Mouse (Mus musculus): ENCODE measurements around the gene Lipc. TPM values are rescaled to one million over a fixed set of nuclear protein-coding genes. Genes with fewer than 3 reads are reported as not detected.
A peak's percentile ranks its signal among the peaks of the same experiment; 100 is the strongest.

Gene Lipc
- polyA plus RNA-seq, 1 experiment from 2014 or later: not detected

GRCm38 (mm10) chr9:70851533-70851932, 100.5 kb downstream of the Lipc start:
- no peak for ATAC-seq
- TF ChIP-seq CTCF (IDR thresholded peaks at IDR 0.05; ENCODE audit: low read depth): no peak

GRCm38 (mm10) chr9:70848135-70848770, 103.8 kb downstream of the Lipc start:
- H3K9ac ChIP-seq (ENCODE audit: low read depth, low read length): no peak overlapping the region
- no peaks in the 10 kb centered on the region for H3K36me3 ChIP-seq (ENCODE audit: control insufficient read depth, insufficient read depth)
- H3K4me2 ChIP-seq (replicated peaks; ENCODE audit: low read depth): peak overlapping the region; percentile 50
- no peaks in the 10 kb centered on the region for H3K27me3 ChIP-seq (replicated peaks; ENCODE audit: control insufficient read depth, insufficient read depth, low read length)
- no peaks in the 10 kb centered on the region for H3K9me3 ChIP-seq (ENCODE audit: control insufficient read depth)
- H3K4me3 ChIP-seq (ENCODE audit: low read depth, low read length): 0 out of 2 replicates have a peak overlapping the region, but pooled peaks have one; percentile 2
- no peak for TF ChIP-seq CTCF (IDR thresholded peaks at IDR 0.05; ENCODE audit: low read depth)
- 0 out of 2 replicates have a peak, but pooled peaks cover 3% of the 10 kb centered on the region for H3K4me1 ChIP-seq (replicated peaks; ENCODE audit: control insufficient read depth, insufficient read depth, low read length)
- ATAC-seq: no peak
- H3K27ac ChIP-seq (ENCODE audit: low read depth, low read length): peak overlapping the region; percentile 46; the same call in 1 of the 2 replicates
- WGBS: 39% methylated on average over 10 of the region's 10 CpGs

More at GRCm38 (mm10) chr9:70851533-70851932, 100.5 kb downstream of the Lipc start:
- Histone ChIP-seq H3K9me3 (ENCODE audit: control insufficient read depth) (no peaks in the 10 kb centered on the region), H3K27me3 (replicated peaks; ENCODE audit: control insufficient read depth, insufficient read depth, low read length) (no peaks in the 10 kb centered on the region), H3K9ac (ENCODE audit: low read depth, low read length) (no peak overlapping the region), H3K4me2 (replicated peaks; ENCODE audit: low read depth) (no peak overlapping the region), H3K4me3 (ENCODE audit: low read depth, low read length) (no peak overlapping the region), H3K4me1 (replicated peaks; ENCODE audit: control insufficient read depth, insufficient read depth, low read length) (0 out of 2 replicates have a peak, but pooled peaks cover 12% of the 10 kb centered on the region), H3K36me3 (ENCODE audit: control insufficient read depth, insufficient read depth) (no peaks in the 10 kb centered on the region), H3K27ac (ENCODE audit: low read depth, low read length) (no peak overlapping the region; the same call in 1 of the 2 replicates)
- WGBS: 51% methylated on average over 3 of the region's 3 CpGs

GRCm38 (mm10) chr9:70847627-70848051, 104.4 kb downstream of the Lipc start:
- Histone ChIP-seq H3K9ac (ENCODE audit: low read depth, low read length) (no peak overlapping the region), H3K36me3 (ENCODE audit: control insufficient read depth, insufficient read depth) (no peaks in the 10 kb centered on the region), H3K4me2 (replicated peaks; ENCODE audit: low read depth) (peak overlapping the region; percentile 50), H3K4me1 (replicated peaks; ENCODE audit: control insufficient read depth, insufficient read depth, low read length) (0 out of 2 replicates have a peak, but pooled peaks cover 3% of the 10 kb centered on the region), H3K27ac (ENCODE audit: low read depth, low read length) (peak overlapping the region; percentile 46; the same call in 1 of the 2 replicates), H3K9me3 (ENCODE audit: control insufficient read depth) (no peaks in the 10 kb centered on the region), H3K4me3 (ENCODE audit: low read depth, low read length) (no peak overlapping the region), H3K27me3 (replicated peaks; ENCODE audit: control insufficient read depth, insufficient read depth, low read length) (no peaks in the 10 kb centered on the region)
- TF ChIP-seq CTCF (IDR thresholded peaks at IDR 0.05; ENCODE audit: low read depth): 0 out of 2 replicates have a peak, but pooled peaks have one; percentile 11
- WGBS: 26% methylated on average over 8 of the region's 8 CpGs
- peak; percentile 48; the same call in 1 of the 2 replicates for ATAC-seq

- Histone ChIP-seq H3K4me2 (replicated peaks; ENCODE audit: low read depth) (no peak overlapping the region), H3K27ac (ENCODE audit: low read depth, low read length) (peak overlapping the region; percentile 28; the same call in 1 of the 2 replicates), H3K27me3 (replicated peaks; ENCODE audit: control insufficient read depth, insufficient read depth, low read length) (no peaks in the 10 kb centered on the region), H3K4me3 (ENCODE audit: low read depth, low read length) (no peak overlapping the region), H3K36me3 (ENCODE audit: control insufficient read depth, insufficient read depth) (no peaks in the 10 kb centered on the region), H3K9me3 (ENCODE audit: control insufficient read depth) (no peaks in the 10 kb centered on the region), H3K9ac (ENCODE audit: low read depth, low read length) (no peak overlapping the region), H3K4me1 (replicated peaks; ENCODE audit: control insufficient read depth, insufficient read depth, low read length) (peaks cover 19% of the 10 kb centered on the region)
- peak; percentile 47 for TF ChIP-seq CTCF (IDR thresholded peaks at IDR 0.05; ENCODE audit: low read depth)
- 92% methylated on average over 4 of the region's 4 CpGs for WGBS
- no peak for ATAC-seq
Measured at GRCm38 (mm10) chr9:70843270-70843669, 108.8 kb downstream of the Lipc start.

- 48% methylated on average over 5 of the region's 6 CpGs for WGBS
- ATAC-seq: peak; percentile 61
Measured at GRCm38 (mm10) chr9:70842300-70842941, 109.6 kb downstream of the Lipc start.

More at GRCm38 (mm10) chr9:70842300-70842941, 109.6 kb downstream of the Lipc start:
- TF ChIP-seq CTCF (IDR thresholded peaks at IDR 0.05; ENCODE audit: low read depth): no peak
- H3K36me3 ChIP-seq (ENCODE audit: control insufficient read depth, insufficient read depth): no peaks in the 10 kb centered on the region
- no peak overlapping the region for H3K4me2 ChIP-seq (replicated peaks; ENCODE audit: low read depth)
- no peaks in the 10 kb centered on the region for H3K27me3 ChIP-seq (replicated peaks; ENCODE audit: control insufficient read depth, insufficient read depth, low read length)
- no peak overlapping the region for H3K4me3 ChIP-seq (ENCODE audit: low read depth, low read length)
- peaks cover 16% of the 10 kb centered on the region for H3K4me1 ChIP-seq (replicated peaks; ENCODE audit: control insufficient read depth, insufficient read depth, low read length)
- peak overlapping the region; percentile 41; the same call in 1 of the 2 replicates for H3K27ac ChIP-seq (ENCODE audit: low read depth, low read length)
- H3K9me3 ChIP-seq (ENCODE audit: control insufficient read depth): no peaks in the 10 kb centered on the region
- no peak overlapping the region for H3K9ac ChIP-seq (ENCODE audit: low read depth, low read length)

All from intestine, postnatal 0 days (tissue).